Mouse (Mus musculus) kidney, postnatal 0 days (tissue): ENCODE measurements around the gene Trip12. TPM values are rescaled to one million over a fixed set of nuclear protein-coding genes. Genes with fewer than 3 reads are reported as not detected.

ENCODE experiments used
- ATAC-seq: fragments of 200-750 bp; cut with Nextera tagmentation; replicated peaks from 2 replicates; pipeline ENCODE4 v1.8.0; 2017; ENCODE audit warnings: low read depth, moderate number of reproducible peaks, moderate TSS enrichment, moderate library complexity; ENCODE audit not compliant: low FRiP score
- DNase-seq: peaks from one replicate; pipeline ENCODE4 v3.0.0-alpha.2; 2016; ENCODE audit warnings: low spot score
- H3K27ac ChIP-seq: fragments of 300-500 bp; sonication (generic); 2 replicates; pipeline ENCODE4 v1.5.1; 2014; ENCODE audit warnings: mild to moderate bottlenecking
- H3K27me3 ChIP-seq: fragments of 300-500 bp; sonication (generic); 2 replicates; pipeline ENCODE4 v1.6.1; 2014; ENCODE audit warnings: low read length, mixed read lengths; ENCODE audit not compliant: insufficient read depth
- H3K36me3 ChIP-seq: fragments of 300-500 bp; sonication (generic); 2 replicates; pipeline ENCODE4 v1.6.1; 2014; ENCODE audit warnings: low read length, mixed read lengths; ENCODE audit not compliant: insufficient read depth
- H3K4me1 ChIP-seq: fragments of 300-500 bp; sonication (generic); replicated peaks from 2 replicates; pipeline ENCODE4 v1.6.1; 2014; ENCODE audit warnings: antibody characterized with exemption, low read length, mixed read lengths; ENCODE audit not compliant: insufficient read depth
- H3K4me2 ChIP-seq: fragments of 300-500 bp; sonication (generic); 2 replicates; pipeline ENCODE4 v1.6.1; 2014; ENCODE audit warnings: mild to moderate bottlenecking, low read length, moderate library complexity, mixed read lengths
- H3K4me3 ChIP-seq: fragments of 300-500 bp; sonication (generic); replicated peaks from 2 replicates; pipeline ENCODE4 v1.5.1; 2014; ENCODE audit warnings: low read depth, low read length
- H3K9ac ChIP-seq: fragments of 300-500 bp; sonication (generic); 2 replicates; pipeline ENCODE4 v1.6.1; 2014; ENCODE audit warnings: low read depth, low read length
- H3K9me3 ChIP-seq: fragments of 300-500 bp; sonication (generic); replicated peaks from 2 replicates; pipeline ENCODE4 v1.6.1; 2016; ENCODE audit warnings: low read length, inconsistent platforms, mixed read lengths
- CTCF ChIP-seq: IDR thresholded peaks from 2 replicates; pipeline ENCODE4 v1.5.1; 2016; ENCODE audit warnings: antibody characterized with exemption, low read depth, mild to moderate bottlenecking, moderate library complexity
- WGBS: fragments of 180-500 bp; shearing (Covaris S2); extraction: QIAGEN DNeasy Blood & Tissue Kit; methylation state at CpG from one replicate; pipeline ENCODE4 v1.1.7; 2014; 5-methylcytosine and 5-hydroxymethylcytosine counted together
- polyA plus RNA-seq: library from polyadenylated mRNA; unstranded; fragments of >200 nt; fragmentation: Nextera tagmentation; extraction: Ambion mirVana; gene quantifications from 2 replicates; pipeline ENCODE4 v1.2.1, GENCODE M21; 2015

Trip12 gene
- polyA plus RNA-seq, 1 experiment from 2014 or later, result 36.8 TPM

DNA sequence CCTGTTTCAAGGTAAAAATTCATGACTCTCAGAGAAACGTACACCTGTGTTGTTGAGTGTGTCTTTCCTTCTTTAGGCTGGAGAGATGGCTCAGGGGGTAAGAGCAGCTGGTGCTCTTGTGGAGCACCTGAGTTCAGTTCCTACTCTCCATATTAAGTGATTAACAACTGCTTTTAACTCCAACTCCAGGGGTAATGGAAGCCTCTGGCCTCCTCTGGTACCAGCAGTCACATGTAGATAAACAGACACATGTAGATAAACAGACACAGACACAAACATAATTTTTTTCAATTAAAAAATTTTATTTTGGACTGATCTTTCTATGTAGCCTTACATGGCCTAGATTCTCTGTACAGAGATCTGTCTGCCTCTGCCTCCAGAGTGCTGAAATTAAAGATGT, 13.4 kb upstream of the Trip12 start:
- 86% methylated on average over 1 of the region's 1 CpGs for WGBS
- Histone ChIP-seq H3K27ac (no peak overlapping the region), H3K4me2 (no peak overlapping the region), H3K27me3 (no peaks in the 10 kb centered on the region), H3K9ac (no peak overlapping the region), H3K9me3 (no peaks in the 10 kb centered on the region), H3K36me3 (no peaks in the 10 kb centered on the region), H3K4me1 (no peaks in the 10 kb centered on the region), H3K4me3 (no peak overlapping the region)
- ATAC-seq (no peak), DNase-seq (no peak)
- no peak for TF ChIP-seq CTCF

DNA sequence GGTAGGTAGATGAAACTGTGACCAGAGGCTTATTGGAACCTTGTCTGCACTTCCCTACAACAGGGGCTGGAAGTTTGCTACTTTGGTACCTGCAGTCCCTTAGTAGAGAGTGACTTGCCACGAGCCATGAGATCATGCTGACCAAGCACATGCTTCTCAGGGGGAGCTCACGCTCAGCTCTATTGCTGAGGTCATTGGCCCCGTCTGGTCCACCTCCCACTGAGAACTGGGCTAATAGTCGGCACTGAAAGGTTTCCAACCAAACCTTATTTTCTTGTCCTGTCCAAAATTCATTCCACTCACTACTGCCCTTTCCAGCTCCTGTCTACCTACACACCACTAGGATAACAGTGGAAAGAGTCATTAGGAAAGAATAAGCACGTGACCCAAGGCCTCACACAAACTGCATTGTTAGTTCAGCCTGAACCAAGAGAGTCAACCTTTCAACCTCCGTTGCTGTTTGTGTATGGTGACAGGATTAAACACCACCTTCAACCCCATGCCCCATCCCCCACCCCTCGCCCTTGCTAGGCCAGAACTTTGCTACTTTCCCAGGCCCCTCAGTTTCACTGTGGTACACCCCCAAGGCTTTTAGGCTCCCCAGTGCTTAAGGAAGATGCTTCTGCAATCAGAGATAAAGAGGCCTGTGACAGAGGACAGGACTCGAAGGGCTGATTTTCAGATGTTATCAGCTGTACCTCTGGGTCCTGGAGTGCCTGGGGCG, 11.4 kb upstream of the Trip12 start:
- H3K4me3 ChIP-seq, result no peak overlapping the region
- no peak overlapping the region for H3K9ac ChIP-seq
- H3K4me1 ChIP-seq, result no peaks in the 10 kb centered on the region
- H3K27me3 ChIP-seq, result no peaks in the 10 kb centered on the region
- TF ChIP-seq CTCF, result no peak
- no peak for DNase-seq
- peak overlapping the region; percentile 3; the same call in 1 of the 2 replicates for H3K27ac ChIP-seq
- no peaks in the 10 kb centered on the region for H3K9me3 ChIP-seq
- 40% methylated on average over 9 of the region's 9 CpGs for WGBS
- no peaks in the 10 kb centered on the region for H3K36me3 ChIP-seq
- ATAC-seq, result peak; percentile 88
- H3K4me2 ChIP-seq, result no peak overlapping the region

DNA sequence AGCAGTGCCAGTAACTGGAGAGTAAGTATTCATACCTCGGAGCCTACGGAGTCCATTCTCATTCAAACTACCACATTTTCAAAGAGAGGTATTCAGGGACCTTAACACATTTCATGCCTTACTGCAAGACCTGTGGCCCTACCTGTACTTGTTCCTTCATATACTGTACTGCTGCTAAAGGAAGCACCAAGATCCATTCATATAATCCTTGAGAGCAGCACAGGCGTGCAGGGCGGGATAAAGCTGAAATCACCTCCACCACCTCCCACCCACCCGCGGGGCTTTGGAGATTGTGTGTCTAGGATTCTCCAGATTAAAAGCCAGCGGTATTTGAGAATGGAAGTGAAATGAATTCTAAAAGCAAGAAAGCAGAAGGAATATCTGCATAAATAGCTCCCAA, 10.2 kb upstream of the Trip12 start:
- H3K4me1 ChIP-seq, result no peaks in the 10 kb centered on the region
- H3K27me3 ChIP-seq, result no peaks in the 10 kb centered on the region
- 92% methylated on average over 7 of the region's 7 CpGs for WGBS
- H3K4me2 ChIP-seq, result no peak overlapping the region
- H3K36me3 ChIP-seq, result no peaks in the 10 kb centered on the region
- no peak overlapping the region for H3K4me3 ChIP-seq
- H3K27ac ChIP-seq, result no peak overlapping the region
- DNase-seq (no peak), ATAC-seq (no peak)
- no peaks in the 10 kb centered on the region for H3K9me3 ChIP-seq
- TF ChIP-seq CTCF, result no peak
- H3K9ac ChIP-seq, result no peak overlapping the region

DNA sequence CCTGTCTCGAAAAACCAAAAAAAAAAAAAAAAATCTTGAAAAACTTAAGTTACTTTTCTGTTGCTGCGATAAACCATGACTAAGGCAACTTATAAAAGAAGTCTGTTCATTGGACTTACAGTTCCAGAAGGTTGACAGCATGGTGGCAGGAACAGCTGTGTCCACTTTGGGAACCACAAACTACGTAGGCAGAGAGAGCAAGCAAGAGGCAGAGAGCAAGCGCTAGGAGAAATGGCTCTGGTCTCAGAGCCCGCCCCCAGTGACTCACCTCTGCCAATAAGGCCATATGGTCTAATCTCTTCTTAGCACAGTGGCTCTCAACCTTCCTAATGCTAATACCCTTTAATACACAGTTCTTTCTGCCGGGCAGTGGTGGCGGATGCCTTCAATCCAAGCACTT, 9.5 kb upstream of the Trip12 start:
- DNase-seq (no peak), ATAC-seq (no peak)
- H3K27ac ChIP-seq, result no peak overlapping the region
- H3K9ac ChIP-seq, result no peak overlapping the region
- no peak overlapping the region for H3K4me2 ChIP-seq
- WGBS, result 96% methylated on average over 7 of the region's 7 CpGs
- H3K36me3 ChIP-seq, result no peaks in the 10 kb centered on the region
- H3K9me3 ChIP-seq, result no peaks in the 10 kb centered on the region
- no peaks in the 10 kb centered on the region for H3K4me1 ChIP-seq
- no peak overlapping the region for H3K4me3 ChIP-seq
- no peaks in the 10 kb centered on the region for H3K27me3 ChIP-seq
- no peak for TF ChIP-seq CTCF

DNA sequence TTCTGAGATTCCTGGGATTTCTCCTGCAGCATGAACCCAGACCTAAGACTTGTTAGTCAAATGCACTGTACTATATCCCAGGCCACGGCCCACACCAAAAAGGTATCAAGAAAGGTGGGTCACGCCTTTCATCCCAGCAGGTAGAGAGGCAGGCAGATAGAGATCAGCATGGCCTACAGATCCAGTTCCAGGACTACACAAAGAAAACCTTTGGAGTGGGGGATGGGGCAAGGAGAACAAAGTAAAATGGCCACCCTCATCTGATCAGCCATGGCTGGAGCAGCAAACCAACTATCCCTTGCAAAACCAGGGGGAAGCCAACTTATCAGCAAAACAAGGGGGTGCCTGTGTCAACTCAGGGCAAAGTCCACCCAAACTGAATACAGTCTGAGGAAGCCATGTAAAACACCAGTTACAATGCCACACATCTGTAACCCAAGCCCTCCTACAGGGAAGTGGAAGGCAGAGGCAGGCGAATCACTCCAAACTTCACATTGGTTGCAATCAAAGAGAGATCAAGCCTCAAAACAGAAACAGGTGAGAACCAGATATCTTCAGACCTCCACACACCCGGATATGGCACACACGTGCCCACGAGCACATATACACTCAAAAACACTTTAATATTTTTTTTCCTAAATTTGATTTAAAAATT, 8.6 kb upstream of the Trip12 start:
- DNase-seq (no peak), ATAC-seq (no peak)
- no peaks in the 10 kb centered on the region for H3K36me3 ChIP-seq
- no peak overlapping the region for H3K4me2 ChIP-seq
- no peak for TF ChIP-seq CTCF
- no peaks in the 10 kb centered on the region for H3K4me1 ChIP-seq
- WGBS, result 94% methylated on average over 6 of the region's 6 CpGs
- H3K9ac ChIP-seq, result no peak overlapping the region
- no peak overlapping the region for H3K4me3 ChIP-seq
- no peaks in the 10 kb centered on the region for H3K9me3 ChIP-seq
- H3K27me3 ChIP-seq, result no peaks in the 10 kb centered on the region
- no peak overlapping the region for H3K27ac ChIP-seq

DNA sequence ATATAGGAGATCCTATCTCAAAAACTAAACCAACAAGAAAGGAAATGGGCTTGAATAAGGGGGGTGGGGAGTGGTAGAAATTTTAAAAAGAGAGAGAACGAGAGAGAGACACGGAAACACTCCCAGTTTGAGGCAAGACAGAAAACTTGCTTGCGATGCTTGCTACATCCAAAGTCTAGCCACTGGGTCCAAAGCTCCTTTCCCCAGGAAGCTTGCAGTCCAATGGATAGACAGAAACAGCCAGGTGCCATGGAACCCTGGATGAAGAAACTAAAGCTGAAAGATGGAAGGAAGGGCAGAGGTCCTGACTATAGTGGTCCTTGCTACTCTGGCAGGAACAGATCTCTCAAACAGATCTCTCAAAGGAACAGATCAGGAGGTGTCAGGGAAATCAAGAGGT, 8.0 kb upstream of the Trip12 start:
- no peaks in the 10 kb centered on the region for H3K27me3 ChIP-seq
- H3K9me3 ChIP-seq, result no peaks in the 10 kb centered on the region
- no peak for TF ChIP-seq CTCF
- no peak overlapping the region for H3K4me2 ChIP-seq
- H3K36me3 ChIP-seq, result no peaks in the 10 kb centered on the region
- H3K9ac ChIP-seq, result no peak overlapping the region
- ATAC-seq, result no peak
- no peak overlapping the region for H3K27ac ChIP-seq
- no peak overlapping the region for H3K4me3 ChIP-seq
- H3K4me1 ChIP-seq, result no peaks in the 10 kb centered on the region
- 90% methylated on average over 3 of the region's 3 CpGs for WGBS
- no peak for DNase-seq

DNA sequence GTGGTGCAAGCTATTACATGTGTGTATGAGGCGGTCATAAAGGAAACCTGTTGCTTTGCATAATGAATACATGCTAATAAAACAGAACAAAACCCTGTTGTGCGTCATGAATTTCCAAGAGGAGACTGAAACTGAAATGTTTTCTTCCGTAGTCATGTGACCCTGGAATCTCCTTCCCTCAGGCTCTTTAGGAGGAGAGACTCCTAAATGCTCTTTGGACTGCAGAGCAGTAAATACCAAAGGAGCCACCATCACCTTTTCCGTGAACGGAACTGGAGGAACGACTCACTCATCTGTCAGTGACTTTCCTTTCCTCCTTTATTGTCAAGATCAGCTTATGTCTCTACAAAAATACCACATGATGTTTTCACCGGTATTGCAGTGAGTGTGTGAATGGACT, 7.4 kb upstream of the Trip12 start:
- WGBS, result 79% methylated on average over 7 of the region's 7 CpGs
- H3K4me1 ChIP-seq, result no peaks in the 10 kb centered on the region
- no peak for DNase-seq
- no peak overlapping the region for H3K4me2 ChIP-seq
- no peak for TF ChIP-seq CTCF
- ATAC-seq, result no peak
- H3K9ac ChIP-seq, result no peak overlapping the region
- H3K9me3 ChIP-seq, result no peaks in the 10 kb centered on the region
- no peaks in the 10 kb centered on the region for H3K36me3 ChIP-seq
- H3K27ac ChIP-seq, result no peak overlapping the region
- no peaks in the 10 kb centered on the region for H3K27me3 ChIP-seq
- H3K4me3 ChIP-seq, result no peak overlapping the region
